Comparison of ENCODE assay signal across 9 mouse cellular contexts in genomic region chr2:181918501-181918900, GRCm38 (mm10). TPM values are rescaled to one million over a fixed set of nuclear protein-coding genes. Genes with fewer than 3 reads are reported as not detected.
DNase-seq lines count a peak whose midpoint lies in the region; ATAC-seq and TF ChIP-seq lines count a peak whose summit lies in the region.
"Had no signal": no experiment of that assay in that cellular context is flagged by ENCODE, and none has a peak within 500 bp of the region (broad histone marks: within the 10 kb centered on the region; RNA-seq: fewer than 3 reads in every experiment).

No protein-coding gene starts in this region.

- H3K27me3 ChIP-seq in embryonic facial prominence, embryonic 13.5 days: no peaks in the 10 kb centered on the region
- H3K27me3 ChIP-seq in midbrain, postnatal 0 days (ENCODE audit: insufficient read depth, low read length): no peaks in the 10 kb centered on the region
- H3K27me3 ChIP-seq: megakaryocyte, embryonic 14.5 days had no signal

- ATAC-seq in frontal cortex, adult (ENCODE audit: low TSS enrichment): peak; percentile 80
- ATAC-seq in embryonic facial prominence, embryonic 13.5 days (ENCODE audit: insufficient number of reproducible peaks, insufficient read depth, low FRiP score, low TSS enrichment, low read depth): peak; percentile 94
- ATAC-seq in midbrain, postnatal 0 days (ENCODE audit: low FRiP score): peak; percentile 95

- no peaks in the 10 kb centered on the region for H3K9me3 ChIP-seq in embryonic facial prominence, embryonic 13.5 days
- no peaks in the 10 kb centered on the region for H3K9me3 ChIP-seq in midbrain, postnatal 0 days (ENCODE audit: low read length)

- H3K4me3 ChIP-seq in embryonic facial prominence, embryonic 13.5 days: no peak overlapping the region
- no peak overlapping the region for H3K4me3 ChIP-seq in midbrain, postnatal 0 days (ENCODE audit: low read depth, low read length)
- H3K4me3 ChIP-seq: megakaryocyte, embryonic 14.5 days had no signal

- H3K4me1 ChIP-seq in embryonic facial prominence, embryonic 13.5 days: no peaks in the 10 kb centered on the region
- H3K4me1 ChIP-seq in midbrain, postnatal 0 days (ENCODE audit: insufficient read depth, low read length): no peaks in the 10 kb centered on the region
- H3K4me1 ChIP-seq: megakaryocyte, embryonic 14.5 days had no signal

- no peaks in the 10 kb centered on the region for H3K36me3 ChIP-seq in embryonic facial prominence, embryonic 13.5 days
- H3K36me3 ChIP-seq in midbrain, postnatal 0 days (ENCODE audit: insufficient read depth, low read length): no peaks in the 10 kb centered on the region

- H3K27ac ChIP-seq in embryonic facial prominence, embryonic 13.5 days: no peak overlapping the region
- no peak overlapping the region for H3K27ac ChIP-seq in midbrain, postnatal 0 days (ENCODE audit: low read depth, low read length)

- no peak for DNase-seq in frontal cortex, postnatal 14 days (ENCODE audit: low spot score in 2 of 2)
- peak; percentile 27 for DNase-seq in right cerebral cortex, postnatal 4 days
- no peak for DNase-seq in right cerebral cortex, postnatal 36 days (ENCODE audit: low spot score in 2 of 2)
- peak; percentile 61 for DNase-seq in hindlimb bud, embryonic 11.5 days (ENCODE audit: extremely low spot score, low read depth, low spot score)
- peak; percentile 24 for DNase-seq in midbrain, postnatal 0 days (ENCODE audit: low spot score)
- no peak for DNase-seq in ovary, postnatal 36 days (ENCODE audit: low spot score)

- no peak overlapping the region for H3K9ac ChIP-seq in embryonic facial prominence, embryonic 13.5 days
- H3K9ac ChIP-seq in midbrain, postnatal 0 days (replicated peaks; ENCODE audit: low read length, poor library complexity, severe bottlenecking): no peak overlapping the region

- no peak for TF ChIP-seq CTCF in midbrain, postnatal 0 days (IDR thresholded peaks at IDR 0.05)

- no peak overlapping the region for H3K4me2 ChIP-seq in embryonic facial prominence, embryonic 13.5 days
- H3K4me2 ChIP-seq in midbrain, postnatal 0 days (ENCODE audit: low read depth, low read length, poor library complexity, severe bottlenecking): no peak overlapping the region

- 40% methylated on average over 3 of the region's 3 CpGs for WGBS in embryonic facial prominence, embryonic 13.5 days
- WGBS in midbrain, postnatal 0 days: 54% methylated on average over 3 of the region's 3 CpGs

RNA-seq across cellular contexts. Expression of gene Polr3k, which starts 54.4 kb away (rescaled TPM):
- 77.8 and 87.4 TPM in 2 replicates for polyA plus RNA-seq in embryonic facial prominence, embryonic 13.5 days (2015; fragmentation: Nextera tagmentation; extraction: Ambion mirVana)
- total RNA-seq in midbrain, postnatal 0 days (2014; rRNA removed): 46.9 and 55.3 TPM in 2 replicates
- 69.9 and 70.9 TPM in 2 replicates for polyA plus RNA-seq in midbrain, postnatal 0 days (2015; fragmentation: Nextera tagmentation; extraction: Ambion mirVana)

Comparison
In these comparisons a context has a peak if more than half of its experiments do, and no peak if none do; other contexts are left out.
1. DNase-seq: peak in right cerebral cortex, postnatal 4 days (single experiment), hindlimb bud, embryonic 11.5 days (single experiment) and midbrain, postnatal 0 days (single experiment); none in frontal cortex, postnatal 14 days (0 of 2), right cerebral cortex, postnatal 36 days (0 of 2) and ovary, postnatal 36 days (single experiment).
2. Peak in every context shown above with its lines, with median percentiles within 50 percentile points of each other: ATAC-seq.